Mouse (Mus musculus) limb, embryonic 14.5 days (tissue): Measurements from ENCODE around the gene B3galt5. TPM values are rescaled to one million over a fixed set of nuclear protein-coding genes. Genes with fewer than 3 reads are reported as not detected.

Experiments
- ATAC-seq: fragments of 200-750 bp; cut with Nextera tagmentation; 2 replicates; pipeline ENCODE4 v1.8.0; 2017; ENCODE audit warnings: low read depth, moderate number of reproducible peaks, moderate TSS enrichment; ENCODE audit not compliant: low FRiP score
- DNase-seq: peaks from one replicate; pipeline ENCODE4 v3.0.0-alpha.2; 2015; ENCODE audit warnings: low spot score
- H3K27ac ChIP-seq: fragments of 300-500 bp; sonication (generic); replicated peaks from 2 replicates; pipeline ENCODE4 v1.5.1; 2014; ENCODE audit warnings: low read depth, mild to moderate bottlenecking, low read length, moderate library complexity, mixed read lengths
- H3K27me3 ChIP-seq: fragments of 300-500 bp; sonication (generic); 2 replicates; pipeline ENCODE4 v1.6.1; 2014; ENCODE audit warnings: low read length, mixed read lengths; ENCODE audit not compliant: control insufficient read depth, insufficient read depth
- H3K36me3 ChIP-seq: fragments of 300-500 bp; sonication (generic); 2 replicates; pipeline ENCODE4 v1.6.1; 2014; ENCODE audit warnings: mild to moderate bottlenecking, low read length, moderate library complexity, mixed read lengths; ENCODE audit not compliant: control insufficient read depth, insufficient read depth
- H3K4me1 ChIP-seq: fragments of 300-500 bp; sonication (generic); 2 replicates; pipeline ENCODE4 v1.6.1; 2014; ENCODE audit warnings: antibody characterized with exemption, low read length, mixed read lengths; ENCODE audit not compliant: control insufficient read depth, insufficient read depth
- H3K4me2 ChIP-seq: fragments of 300-500 bp; sonication (generic); replicated peaks from 2 replicates; pipeline ENCODE4 v1.6.1; 2014; ENCODE audit warnings: low read depth, mild to moderate bottlenecking, low read length, moderate library complexity; ENCODE audit not compliant: severe bottlenecking
- H3K4me3 ChIP-seq: fragments of 300-500 bp; sonication (generic); replicated peaks from 2 replicates; pipeline ENCODE4 v1.5.1; 2014; ENCODE audit warnings: low read length
- H3K9ac ChIP-seq: fragments of 300-500 bp; sonication (generic); 2 replicates; pipeline ENCODE4 v1.6.1; 2014; ENCODE audit warnings: mild to moderate bottlenecking, low read depth, low read length, moderate library complexity; ENCODE audit not compliant: severe bottlenecking
- H3K9me3 ChIP-seq: fragments of 300-500 bp; sonication (generic); 2 replicates; pipeline ENCODE4 v1.6.1; 2016; ENCODE audit warnings: low read length; ENCODE audit not compliant: control insufficient read depth
- POLR2A ChIP-seq: fragments of 200-500 bp; IDR thresholded peaks from 2 replicates; pipeline ENCODE4 v1.8.0; 2012; ENCODE audit warnings: inconsistent platforms, mild to moderate bottlenecking, moderate library complexity, borderline replicate concordance; ENCODE audit not compliant: insufficient read depth, insufficient read length; ENCODE audit errors: extremely low read depth
- WGBS: fragments of 180-500 bp; shearing (Covaris S2); extraction: QIAGEN DNeasy Blood & Tissue Kit; methylation state at CpG from one replicate; pipeline ENCODE4 v1.1.7; 2014; 5-methylcytosine and 5-hydroxymethylcytosine counted together
- polyA plus RNA-seq, 2 experiments: library from polyadenylated mRNA; depleted of rRNA in 1 of 2; stranded (reverse) in 1 of 2; unstranded in 1 of 2; fragments of >200 nt; fragmentation: Nextera tagmentation in 1 of 2; extraction: Ambion mirVana in 1 of 2; gene quantifications; 2 replicates each; pipeline versions ENCODE4 v1.2.1 to v1.2.3; 2012 to 2014

The B3galt5 gene
- polyA plus RNA-seq, 2 experiments = 0.21 to 0.28 TPM

GRCm38 (mm10) chr16:96357903-96358302 lies 122.3 kb downstream of the B3galt5 start:
- peak overlapping the region; percentile 27 for H3K4me2 ChIP-seq
- H3K9me3 ChIP-seq = no peaks in the 10 kb centered on the region
- no peaks in the 10 kb centered on the region for H3K4me1 ChIP-seq
- H3K9ac ChIP-seq = no peak overlapping the region
- 11% methylated on average over 10 of the region's 10 CpGs for WGBS
- no peak for ATAC-seq
- peak overlapping the region; percentile 4 for H3K4me3 ChIP-seq
- peak; percentile 71 for DNase-seq
- H3K27me3 ChIP-seq = no peaks in the 10 kb centered on the region
- TF ChIP-seq POLR2A = no peak
- no peaks in the 10 kb centered on the region for H3K36me3 ChIP-seq
- H3K27ac ChIP-seq = no peak overlapping the region

DNA sequence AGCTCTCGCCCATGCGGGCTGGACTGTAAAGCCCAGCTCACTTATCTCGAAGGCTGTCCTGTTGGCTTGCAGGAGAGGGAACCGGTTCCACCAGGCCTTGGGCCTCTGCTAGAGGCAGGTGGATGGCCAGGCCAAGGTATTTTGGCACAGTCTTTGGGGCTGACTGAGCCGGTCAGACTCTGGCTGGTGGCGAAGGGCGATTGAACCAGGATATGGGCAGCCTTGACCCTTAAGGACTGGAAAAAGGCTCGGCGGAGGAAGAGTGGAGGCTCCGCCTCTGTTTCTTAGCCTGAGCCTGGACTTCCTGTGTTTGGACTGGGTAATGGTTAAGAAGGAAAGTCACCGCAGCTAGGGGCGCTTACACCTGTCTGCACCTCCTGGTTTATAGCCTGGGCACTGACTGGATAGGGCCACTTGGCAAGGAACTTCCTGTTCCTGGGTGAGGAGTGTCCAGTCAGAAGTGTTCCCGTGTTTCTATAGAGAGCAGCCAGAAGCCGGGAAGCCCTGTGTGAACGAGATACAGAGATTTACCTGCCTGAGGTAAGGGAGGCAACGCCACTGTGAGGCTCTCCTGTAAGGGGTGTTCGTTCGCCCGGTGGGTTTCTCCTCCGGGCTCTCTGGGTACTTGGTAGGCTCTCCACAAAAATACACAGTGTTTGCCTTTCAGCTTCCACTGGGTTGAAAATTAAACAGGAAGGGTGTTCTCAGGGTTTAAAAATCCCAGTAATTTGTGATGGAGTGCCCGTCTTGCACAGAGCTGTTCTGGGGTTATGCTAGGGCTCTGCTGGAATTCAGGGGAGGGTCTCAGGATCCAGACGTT lies 125.9 kb downstream of the B3galt5 start:
- Histone ChIP-seq H3K9ac (no peak overlapping the region), H3K27me3 (no peaks in the 10 kb centered on the region), H3K4me2 (no peak overlapping the region), H3K27ac (no peak overlapping the region), H3K9me3 (no peaks in the 10 kb centered on the region), H3K36me3 (no peaks in the 10 kb centered on the region), H3K4me3 (no peak overlapping the region), H3K4me1 (no peaks in the 10 kb centered on the region)
- 74% methylated on average over 22 of the region's 22 CpGs for WGBS
- TF ChIP-seq POLR2A = no peak
- ATAC-seq = no peak
- no peak for DNase-seq

- Histone ChIP-seq H3K4me2 (no peak overlapping the region), H3K27me3 (no peaks in the 10 kb centered on the region), H3K27ac (no peak overlapping the region), H3K4me3 (no peak overlapping the region), H3K36me3 (no peaks in the 10 kb centered on the region), H3K4me1 (no peaks in the 10 kb centered on the region), H3K9ac (no peak overlapping the region), H3K9me3 (no peaks in the 10 kb centered on the region)
- no peak for ATAC-seq
- 38% methylated on average over 4 of the region's 4 CpGs for WGBS
- no peak for DNase-seq
- TF ChIP-seq POLR2A = no peak
Measured at GRCm38 (mm10) chr16:96362873-96363272, 127.3 kb downstream of the B3galt5 start.

DNA sequence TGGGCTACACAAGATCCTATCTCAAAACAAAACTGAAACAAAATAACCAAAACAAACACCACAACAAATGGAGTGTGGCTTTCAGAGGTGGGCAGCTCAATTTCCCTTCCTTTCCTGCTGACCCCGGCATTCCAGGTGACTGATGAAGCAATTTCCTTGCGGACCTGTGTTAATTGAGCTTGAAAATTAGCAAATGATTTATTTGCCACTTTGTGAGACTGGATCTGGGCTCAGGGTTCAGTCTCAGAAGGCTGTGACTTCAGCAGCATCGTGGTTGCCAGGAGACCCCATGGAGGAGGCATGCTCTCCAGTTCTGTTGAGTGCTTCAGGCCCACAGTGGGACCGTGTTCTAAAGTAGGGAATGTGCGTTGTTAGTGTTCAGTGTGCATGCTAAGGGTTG lies 127.7 kb downstream of the B3galt5 start:
- 47% methylated on average over 5 of the region's 5 CpGs for WGBS
- no peaks in the 10 kb centered on the region for H3K9me3 ChIP-seq
- H3K27ac ChIP-seq = no peak overlapping the region
- H3K27me3 ChIP-seq = no peaks in the 10 kb centered on the region
- no peak overlapping the region for H3K4me2 ChIP-seq
- H3K4me1 ChIP-seq = no peaks in the 10 kb centered on the region
- H3K9ac ChIP-seq = no peak overlapping the region
- DNase-seq (no peak), ATAC-seq (no peak)
- TF ChIP-seq POLR2A = no peak
- H3K36me3 ChIP-seq = no peaks in the 10 kb centered on the region
- no peak overlapping the region for H3K4me3 ChIP-seq

- Histone ChIP-seq H3K27me3 (no peaks in the 10 kb centered on the region), H3K27ac (no peak overlapping the region), H3K36me3 (no peaks in the 10 kb centered on the region), H3K4me1 (no peaks in the 10 kb centered on the region), H3K9ac (no peak overlapping the region), H3K9me3 (no peaks in the 10 kb centered on the region), H3K4me3 (no peak overlapping the region), H3K4me2 (no peak overlapping the region)
- ATAC-seq (no peak), DNase-seq (no peak)
- no peak for TF ChIP-seq POLR2A
- WGBS = 84% methylated on average over 11 of the region's 11 CpGs
Measured at GRCm38 (mm10) chr16:96364870-96365269, 129.3 kb downstream of the B3galt5 start.

Other genes starting within 250 kb of the B3galt5 start
- 63.2 and 70.6 TPM in 2 replicates for gene Psmg1, start 244.8 kb upstream of the B3galt5 start, polyA plus RNA-seq (2012; rRNA removed)
- 84.5 and 88.5 TPM in 2 replicates for gene Psmg1, start 244.8 kb upstream of the B3galt5 start, polyA plus RNA-seq (2014; fragmentation: Nextera tagmentation; extraction: Ambion mirVana)
- 70.1 and 73.5 TPM in 2 replicates for gene Brwd1, start 153.3 kb upstream of the B3galt5 start, polyA plus RNA-seq (2012; rRNA removed)
- gene Brwd1, start 153.3 kb upstream of the B3galt5 start, polyA plus RNA-seq (2014; fragmentation: Nextera tagmentation; extraction: Ambion mirVana) = 107 and 116 TPM in 2 replicates
- 283 and 371 TPM in 2 replicates for gene Hmgn1, start 108.1 kb upstream of the B3galt5 start, polyA plus RNA-seq (2012; rRNA removed)
- 661 and 673 TPM in 2 replicates for gene Hmgn1, start 108.1 kb upstream of the B3galt5 start, polyA plus RNA-seq (2014; fragmentation: Nextera tagmentation; extraction: Ambion mirVana)
- gene Wrb, start 90.4 kb upstream of the B3galt5 start, polyA plus RNA-seq (2012; rRNA removed) = 54.7 and 58.6 TPM in 2 replicates
- 52.9 and 53.9 TPM in 2 replicates for gene Wrb, start 90.4 kb upstream of the B3galt5 start, polyA plus RNA-seq (2014; fragmentation: Nextera tagmentation; extraction: Ambion mirVana)
- 1.2 and 1.4 TPM in 2 replicates for gene Lca5l, start 43.5 kb upstream of the B3galt5 start, polyA plus RNA-seq (2012; rRNA removed)
- gene Lca5l, start 43.5 kb upstream of the B3galt5 start, polyA plus RNA-seq (2014; fragmentation: Nextera tagmentation; extraction: Ambion mirVana) = 1.7 TPM in 2 replicates
- 9.2 and 14.9 TPM in 2 replicates for gene Sh3bgr, start 35.4 kb upstream of the B3galt5 start, polyA plus RNA-seq (2012; rRNA removed)
- 7.7 and 13.0 TPM in 2 replicates for gene Sh3bgr, start 35.4 kb upstream of the B3galt5 start, polyA plus RNA-seq (2014; fragmentation: Nextera tagmentation; extraction: Ambion mirVana)
- gene Itgb2l, start 207.8 kb downstream of the B3galt5 start, polyA plus RNA-seq (2012; rRNA removed) = 0.05 and 0.17 TPM in 2 replicates
- 0.07 TPM in 1 of 2 replicates, not detected in the other for gene Itgb2l, start 207.8 kb downstream of the B3galt5 start, polyA plus RNA-seq (2014; fragmentation: Nextera tagmentation; extraction: Ambion mirVana)
- 1.8 and 6.3 TPM in 2 replicates for gene Pcp4, start 231.8 kb downstream of the B3galt5 start, polyA plus RNA-seq (2012; rRNA removed)
- 12.0 and 12.2 TPM in 2 replicates for gene Pcp4, start 231.8 kb downstream of the B3galt5 start, polyA plus RNA-seq (2014; fragmentation: Nextera tagmentation; extraction: Ambion mirVana)